Mouse (Mus musculus): ENCODE measurements around the gene Aplf.
"Not testable (repeated sequence)": the region's sequence is repeated elsewhere in the genome, so short reads cannot be mapped to it uniquely, and the experiment has no call there.

The Aplf gene

GRCm38 (mm10) chr6:87671771-87672517 lies at the start of gene Aplf:
Aplf (minus strand) TSS chr6:87672193.
- DNase-seq (ENCODE audit: low spot score in 2 of 2), result peak; percentile 76 to 92

DNA sequence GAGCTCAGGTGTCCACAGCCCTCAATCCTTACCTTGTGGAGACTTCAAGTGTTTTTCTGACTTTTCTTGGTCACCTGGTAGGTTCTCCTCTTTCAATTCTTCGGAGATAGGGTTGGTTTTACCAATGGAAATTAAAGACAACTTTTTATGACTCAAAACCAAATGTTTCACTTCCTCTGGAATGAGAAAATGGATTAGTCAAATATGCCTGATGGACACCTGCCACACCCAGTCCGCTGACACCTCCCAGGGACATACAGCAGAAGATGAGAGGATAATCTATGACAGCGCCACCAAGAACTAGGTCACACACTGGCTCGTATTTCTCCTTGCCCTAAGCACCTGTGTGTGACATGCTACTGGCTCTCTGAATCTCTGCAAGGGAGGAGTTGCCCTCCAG lies 42.1 kb upstream of the Aplf start:
- no peak for DNase-seq (ENCODE audit: low spot score in 2 of 2)

DNA sequence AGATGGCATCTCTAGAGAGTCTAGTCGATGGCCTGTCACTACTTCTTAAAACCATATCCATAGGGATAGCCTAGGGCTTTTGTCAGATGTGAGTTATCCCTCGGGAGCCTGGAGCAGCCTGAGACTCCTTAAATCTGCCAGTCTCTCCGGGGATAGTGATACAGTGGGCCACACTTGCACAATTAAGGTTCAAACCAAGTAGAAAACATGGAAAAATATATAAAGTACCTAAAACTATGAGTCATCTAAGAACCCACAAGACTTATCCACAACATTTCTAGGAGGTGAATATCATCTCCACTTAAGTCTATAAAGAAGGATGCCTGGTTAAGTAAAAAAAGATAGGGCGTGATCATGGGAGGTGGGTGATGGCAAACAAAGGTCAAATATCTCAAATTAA lies 40.3 kb upstream of the Aplf start:
- no peak for DNase-seq (ENCODE audit: low spot score in 2 of 2)

- peak in 1 of 2 experiments; percentile 43 for DNase-seq (ENCODE audit: low spot score in 2 of 2)
Measured at GRCm38 (mm10) chr6:87706246-87706645, 34.3 kb upstream of the Aplf start.

- DNase-seq (ENCODE audit: low spot score in 2 of 2), result no peak
Measured at GRCm38 (mm10) chr6:87696544-87696943, 24.6 kb upstream of the Aplf start.

DNA sequence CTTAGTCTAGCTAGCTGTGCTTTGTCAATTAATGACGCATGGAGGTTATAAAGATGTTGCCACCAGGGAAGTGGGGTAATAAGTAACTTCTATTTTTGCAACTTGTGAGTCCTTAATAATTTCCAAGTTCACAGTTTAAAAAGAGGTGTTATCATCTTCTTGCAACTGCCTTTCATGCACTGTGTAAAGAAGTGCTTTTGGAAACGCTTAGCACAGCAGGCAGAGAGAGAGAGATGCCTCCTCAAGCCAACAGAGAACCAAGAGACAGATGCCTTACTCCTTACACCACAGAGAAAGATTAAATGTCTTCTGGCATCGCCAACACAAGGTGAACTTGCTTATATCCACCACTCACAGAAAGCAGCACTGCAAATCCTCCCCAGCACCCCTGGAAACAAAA lies 24.0 kb upstream of the Aplf start:
- no peak for DNase-seq (ENCODE audit: low spot score in 2 of 2)

DNA sequence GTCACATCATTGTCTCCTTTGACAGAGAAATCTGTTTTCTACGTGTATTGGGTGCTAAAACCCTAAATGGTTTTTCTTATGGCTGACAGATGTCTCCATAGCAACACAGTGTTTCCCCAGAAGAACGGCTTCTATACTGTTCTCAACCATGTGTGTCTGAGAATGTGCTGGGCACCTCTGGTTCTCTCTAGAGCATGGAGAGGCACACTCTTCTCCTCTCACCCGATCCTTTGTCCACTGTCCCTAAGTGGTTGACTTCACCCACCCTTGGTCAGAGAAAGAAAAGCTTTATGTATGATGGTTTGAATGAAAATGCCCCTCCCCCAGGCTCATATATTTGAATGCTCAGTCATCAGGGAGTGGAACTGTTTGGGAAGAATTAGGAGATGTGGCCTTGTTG lies 8.4 kb upstream of the Aplf start:
- DNase-seq (ENCODE audit: low spot score in 2 of 2), result no peak

GRCm38 (mm10) chr6:87672661-87673060 lies 668 bp upstream of the Aplf start:
- DNase-seq (ENCODE audit: low spot score in 2 of 2), result no peak

GRCm38 (mm10) chr6:87671353-87671752 lies 640 bp downstream of the Aplf start:
- DNase-seq (ENCODE audit: low spot score in 2 of 2), result no peak

- peak; percentile 68 to 79 for DNase-seq (ENCODE audit: low spot score in 2 of 2)
Measured at GRCm38 (mm10) chr6:87669894-87670588, 2.0 kb downstream of the Aplf start.

DNA sequence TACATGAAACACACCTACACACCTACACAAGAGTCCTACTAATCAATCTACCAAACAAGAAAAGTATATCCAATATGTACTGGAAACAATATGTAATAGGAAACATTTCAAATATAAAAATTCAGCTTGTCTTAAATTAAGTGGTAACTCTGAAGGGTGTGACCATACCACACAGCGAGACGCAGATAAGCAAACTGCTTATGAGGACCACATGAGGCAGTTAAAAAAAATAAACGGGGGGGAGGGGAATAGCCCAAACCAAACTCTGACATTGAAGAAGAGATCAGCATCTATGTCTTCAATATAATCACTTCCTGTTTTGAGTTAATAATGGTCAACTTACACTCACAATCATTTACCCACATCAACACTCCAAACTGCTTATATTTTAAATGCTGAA lies 3.3 kb downstream of the Aplf start:
- DNase-seq (ENCODE audit: low spot score in 2 of 2), result no peak

DNA sequence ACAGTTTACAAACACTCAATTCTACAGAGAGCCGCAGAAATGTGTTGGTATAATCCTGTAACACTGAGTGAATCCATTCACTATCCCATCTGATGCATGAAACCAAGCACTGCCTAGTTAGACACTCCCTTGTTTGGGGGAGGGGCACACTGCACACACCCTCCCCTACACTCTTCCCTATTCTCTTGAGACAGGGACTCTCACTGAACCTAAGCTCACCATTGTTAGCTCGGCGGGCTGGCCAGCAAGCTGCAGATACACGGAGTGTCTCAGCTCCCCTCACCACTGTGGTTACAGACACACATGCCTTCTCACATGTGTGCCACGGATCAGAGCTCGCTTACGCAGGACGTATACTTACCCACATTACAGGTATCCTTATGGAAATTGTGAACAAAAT lies 4.2 kb downstream of the Aplf start:
- DNase-seq (ENCODE audit: low spot score in 2 of 2), result no peak

- no peak for DNase-seq (ENCODE audit: low spot score in 2 of 2)
Measured at GRCm38 (mm10) chr6:87663445-87663844, 8.5 kb downstream of the Aplf start.

GRCm38 (mm10) chr6:87662197-87662596 lies 9.8 kb downstream of the Aplf start:
- DNase-seq (ENCODE audit: low spot score in 2 of 2), result no peak

DNA sequence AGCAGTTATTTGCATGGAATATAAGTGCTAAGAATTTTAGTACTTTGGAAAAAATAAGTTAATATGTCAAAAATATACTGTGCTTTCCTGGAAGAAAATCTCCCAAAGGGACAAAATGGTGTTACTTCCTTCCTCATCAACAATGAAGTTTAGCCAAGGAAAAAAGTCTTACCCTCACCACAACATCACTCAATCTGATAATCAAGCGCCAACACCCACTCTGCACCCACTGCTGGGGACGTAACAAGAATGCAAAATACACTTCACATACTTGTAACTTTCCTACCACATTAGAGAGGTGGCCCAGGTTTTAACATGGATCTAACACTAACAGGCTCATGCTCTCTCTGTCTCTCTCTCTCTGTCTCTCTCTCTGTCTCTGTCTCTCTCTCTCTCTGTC lies 10.3 kb downstream of the Aplf start:
- no peak for DNase-seq (ENCODE audit: low spot score in 2 of 2)

DNA sequence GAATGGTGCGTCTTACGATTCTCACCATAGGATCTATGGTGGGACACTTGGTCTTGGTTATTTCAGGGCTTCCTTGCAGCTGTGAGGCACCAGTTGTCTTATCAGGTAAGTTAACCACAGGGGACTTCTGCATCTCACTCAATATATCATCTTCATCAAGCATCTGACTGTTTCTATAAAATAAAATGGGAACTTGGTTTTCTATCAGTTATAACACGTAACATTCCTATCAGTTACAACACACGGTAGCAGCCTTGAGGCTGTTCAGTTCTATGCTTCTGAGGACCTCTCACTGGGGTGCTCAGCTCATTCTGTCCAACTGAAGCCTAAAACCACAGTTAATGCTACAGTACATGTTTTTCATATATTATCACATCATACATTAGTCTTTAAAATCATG lies 13.2 kb downstream of the Aplf start:
- DNase-seq (ENCODE audit: low spot score in 2 of 2), result no peak

DNA sequence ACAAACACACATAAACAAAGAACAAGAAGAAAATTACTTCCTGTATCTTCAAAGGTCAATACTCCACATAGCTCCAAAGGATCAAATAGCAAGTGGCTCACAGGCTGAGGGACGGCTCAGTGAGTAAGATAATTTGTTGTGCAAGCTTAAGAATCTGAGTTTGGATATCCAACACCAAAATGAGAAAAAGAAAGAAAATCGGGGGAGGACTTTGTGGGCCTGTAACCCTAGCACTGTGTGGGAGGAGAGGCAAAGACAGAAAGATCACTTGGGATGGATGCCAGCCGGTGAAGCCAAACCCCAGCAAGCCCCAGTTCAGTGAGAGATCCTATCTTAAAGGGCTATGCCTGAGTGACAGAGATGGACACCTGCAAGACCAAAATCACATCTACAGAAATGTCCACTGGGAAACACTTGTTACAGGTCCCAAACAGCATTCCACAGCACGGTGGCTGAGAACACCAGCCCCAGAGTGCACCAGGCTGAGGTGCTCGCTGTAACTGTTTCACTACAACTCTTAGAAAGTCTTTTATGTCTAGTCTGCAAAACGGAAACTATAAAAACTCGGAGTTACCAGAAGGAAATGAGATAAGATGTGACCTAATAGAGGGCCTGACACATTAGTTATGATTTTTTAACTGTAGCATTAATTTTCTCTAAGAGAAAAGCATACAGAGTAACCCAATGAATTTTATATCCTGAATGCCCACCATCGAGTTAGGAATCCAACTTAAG lies 17.9 kb downstream of the Aplf start:
- DNase-seq (ENCODE audit: low spot score in 2 of 2), result no peak

GRCm38 (mm10) chr6:87653478-87653877 lies 18.5 kb downstream of the Aplf start:
- DNase-seq (ENCODE audit: low spot score in 2 of 2), result no peak

- no peak for DNase-seq (ENCODE audit: low spot score in 2 of 2)
Measured at GRCm38 (mm10) chr6:87652670-87653069, 19.3 kb downstream of the Aplf start.

DNA sequence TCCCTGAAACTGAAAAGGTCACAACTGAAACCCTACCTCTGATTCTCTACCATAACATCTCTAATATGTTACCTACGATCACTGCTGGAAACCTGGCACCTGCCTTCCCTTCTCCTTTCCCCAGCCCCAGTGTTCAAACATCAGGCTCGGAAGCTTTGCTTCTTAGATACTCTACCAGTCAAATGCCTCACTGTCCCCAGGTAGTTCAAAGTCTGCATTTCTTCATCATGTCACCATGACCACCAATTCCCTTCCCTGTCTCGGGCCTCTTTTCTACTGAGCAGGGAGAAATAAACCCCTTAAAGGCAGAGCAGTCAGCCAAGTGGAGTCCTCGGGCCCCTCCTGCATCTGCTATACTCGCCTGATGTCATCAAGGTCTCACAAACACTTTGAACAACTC lies 20.2 kb downstream of the Aplf start:
- DNase-seq (ENCODE audit: low spot score in 2 of 2), result no peak

GRCm38 (mm10) chr6:87638134-87638660 lies 33.8 kb downstream of the Aplf start:
- DNase-seq (ENCODE audit: low spot score in 2 of 2), result no peak

DNA sequence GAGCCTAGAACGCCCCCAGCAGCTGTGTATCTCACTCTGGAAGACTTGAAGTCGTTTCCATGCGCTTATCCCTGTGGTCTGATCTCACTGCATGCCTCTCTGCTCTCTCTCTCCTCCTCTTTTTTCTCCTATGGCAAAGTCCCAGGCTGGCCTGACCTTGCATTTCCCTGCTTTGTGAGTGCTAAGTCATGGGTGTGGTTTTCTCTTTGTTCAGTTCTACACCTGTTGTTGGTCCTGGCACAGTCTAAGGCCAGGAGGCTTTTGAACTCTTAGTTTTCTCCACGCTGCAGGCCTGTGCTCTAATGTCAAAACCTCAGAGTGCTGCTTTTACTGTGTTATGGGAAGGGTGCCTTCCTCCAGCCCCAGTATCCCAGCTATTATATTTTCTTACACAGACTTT lies 39.8 kb downstream of the Aplf start:
- DNase-seq (ENCODE audit: low spot score in 2 of 2), result no peak

DNA sequence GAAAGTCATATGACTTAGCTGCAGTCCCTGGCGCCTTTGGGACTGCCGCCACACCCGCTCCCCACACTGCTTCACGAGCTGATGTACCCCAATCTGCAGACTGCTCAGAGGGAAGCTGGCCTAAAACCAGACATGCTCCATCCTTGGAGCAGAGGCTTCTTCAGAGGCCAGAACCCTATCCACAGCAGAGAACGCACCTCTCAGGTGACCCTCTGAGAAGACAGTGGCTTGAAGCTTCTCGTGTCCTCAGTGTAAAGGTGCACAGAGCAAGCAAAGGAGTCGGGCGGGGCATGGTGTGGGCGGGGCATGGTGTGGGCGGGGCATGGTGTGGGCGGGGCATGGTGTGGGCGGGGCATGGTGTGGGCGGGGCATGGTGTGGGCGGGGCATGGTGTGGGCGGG lies 43.1 kb downstream of the Aplf start:
- not testable (repeated sequence) for DNase-seq (ENCODE audit: low spot score in 2 of 2)
